Mouse (Mus musculus) limb, embryonic 14.5 days (tissue): ENCODE measurements around the gene Notch1. TPM values are rescaled to one million over a fixed set of nuclear protein-coding genes. Genes with fewer than 3 reads are reported as not detected.
A peak's percentile ranks its signal among the peaks of the same experiment; 100 is the strongest.

Experiments used
- ATAC-seq: fragments of 200-750 bp; cut with Nextera tagmentation; 2 replicates; pipeline ENCODE4 v1.8.0; 2017; ENCODE audit warnings: low read depth, moderate number of reproducible peaks, moderate TSS enrichment; ENCODE audit not compliant: low FRiP score
- DNase-seq: peaks from one replicate; pipeline ENCODE4 v3.0.0-alpha.2; 2015; ENCODE audit warnings: low spot score
- H3K27ac ChIP-seq: fragments of 300-500 bp; sonication (generic); replicated peaks from 2 replicates; pipeline ENCODE4 v1.5.1; 2014; ENCODE audit warnings: low read depth, mild to moderate bottlenecking, low read length, moderate library complexity, mixed read lengths
- H3K27me3 ChIP-seq: fragments of 300-500 bp; sonication (generic); 2 replicates; pipeline ENCODE4 v1.6.1; 2014; ENCODE audit warnings: low read length, mixed read lengths; ENCODE audit not compliant: control insufficient read depth, insufficient read depth
- H3K36me3 ChIP-seq: fragments of 300-500 bp; sonication (generic); 2 replicates; pipeline ENCODE4 v1.6.1; 2014; ENCODE audit warnings: mild to moderate bottlenecking, low read length, moderate library complexity, mixed read lengths; ENCODE audit not compliant: control insufficient read depth, insufficient read depth
- H3K4me1 ChIP-seq: fragments of 300-500 bp; sonication (generic); 2 replicates; pipeline ENCODE4 v1.6.1; 2014; ENCODE audit warnings: antibody characterized with exemption, low read length, mixed read lengths; ENCODE audit not compliant: control insufficient read depth, insufficient read depth
- H3K4me2 ChIP-seq: fragments of 300-500 bp; sonication (generic); replicated peaks from 2 replicates; pipeline ENCODE4 v1.6.1; 2014; ENCODE audit warnings: low read depth, mild to moderate bottlenecking, low read length, moderate library complexity; ENCODE audit not compliant: severe bottlenecking
- H3K4me3 ChIP-seq: fragments of 300-500 bp; sonication (generic); replicated peaks from 2 replicates; pipeline ENCODE4 v1.5.1; 2014; ENCODE audit warnings: low read length
- H3K9ac ChIP-seq: fragments of 300-500 bp; sonication (generic); 2 replicates; pipeline ENCODE4 v1.6.1; 2014; ENCODE audit warnings: mild to moderate bottlenecking, low read depth, low read length, moderate library complexity; ENCODE audit not compliant: severe bottlenecking
- H3K9me3 ChIP-seq: fragments of 300-500 bp; sonication (generic); 2 replicates; pipeline ENCODE4 v1.6.1; 2016; ENCODE audit warnings: low read length; ENCODE audit not compliant: control insufficient read depth
- POLR2A ChIP-seq: fragments of 200-500 bp; IDR thresholded peaks from 2 replicates; pipeline ENCODE4 v1.8.0; 2012; ENCODE audit warnings: inconsistent platforms, mild to moderate bottlenecking, moderate library complexity, borderline replicate concordance; ENCODE audit not compliant: insufficient read depth, insufficient read length; ENCODE audit errors: extremely low read depth
- WGBS: fragments of 180-500 bp; shearing (Covaris S2); extraction: QIAGEN DNeasy Blood & Tissue Kit; methylation state at CpG from one replicate; pipeline ENCODE4 v1.1.7; 2014; 5-methylcytosine and 5-hydroxymethylcytosine counted together
- polyA plus RNA-seq, 2 experiments: library from polyadenylated mRNA; depleted of rRNA in 1 of 2; stranded (reverse) in 1 of 2; unstranded in 1 of 2; fragments of >200 nt; fragmentation: Nextera tagmentation in 1 of 2; extraction: Ambion mirVana in 1 of 2; gene quantifications; 2 replicates each; pipeline versions ENCODE4 v1.2.1 to v1.2.3; 2012 to 2014

Gene Notch1
- polyA plus RNA-seq, 2 experiments = 28.1 to 44.5 TPM

- no peaks in the 10 kb centered on the region for H3K27me3 ChIP-seq
- H3K4me3 ChIP-seq = no peak overlapping the region
- H3K36me3 ChIP-seq = peaks cover 96% of the 10 kb centered on the region
- H3K9ac ChIP-seq = no peak overlapping the region
- H3K9me3 ChIP-seq = no peaks in the 10 kb centered on the region
- no peak for ATAC-seq
- DNase-seq = no peak
- no peaks in the 10 kb centered on the region for H3K4me1 ChIP-seq
- TF ChIP-seq POLR2A = no peak
- WGBS = 83% methylated on average over 13 of the region's 13 CpGs
- H3K4me2 ChIP-seq = no peak overlapping the region
- H3K27ac ChIP-seq = peak overlapping the region; percentile 26; the same call in 1 of the 2 replicates
Observed at GRCm38 (mm10) chr2:26475505-26476430, 40.7 kb downstream of the Notch1 start.

- H3K9ac ChIP-seq = no peak overlapping the region
- 65% methylated on average over 9 of the region's 9 CpGs for WGBS
- ATAC-seq (no peak), DNase-seq (no peak)
- no peak overlapping the region for H3K4me3 ChIP-seq
- peak overlapping the region; percentile 26; the same call in 1 of the 2 replicates for H3K27ac ChIP-seq
- H3K9me3 ChIP-seq = no peaks in the 10 kb centered on the region
- no peak overlapping the region for H3K4me2 ChIP-seq
- peaks cover 96% of the 10 kb centered on the region for H3K36me3 ChIP-seq
- no peak for TF ChIP-seq POLR2A
- no peaks in the 10 kb centered on the region for H3K4me1 ChIP-seq
- H3K27me3 ChIP-seq = no peaks in the 10 kb centered on the region
Observed at GRCm38 (mm10) chr2:26474789-26475504, 41.5 kb downstream of the Notch1 start.

- Histone ChIP-seq H3K27me3 (no peaks in the 10 kb centered on the region), H3K9me3 (no peaks in the 10 kb centered on the region), H3K9ac (no peak overlapping the region), H3K4me2 (no peak overlapping the region), H3K4me1 (no peaks in the 10 kb centered on the region), H3K4me3 (no peak overlapping the region), H3K36me3 (peaks cover 96% of the 10 kb centered on the region), H3K27ac (no peak overlapping the region)
- ATAC-seq (no peak), DNase-seq (no peak)
- TF ChIP-seq POLR2A = no peak
- WGBS = 89% methylated on average over 11 of the region's 11 CpGs
Observed at GRCm38 (mm10) chr2:26472312-26473090, 44.0 kb downstream of the Notch1 start.

GRCm38 (mm10) chr2:26471652-26472285 is 44.7 kb downstream of the Notch1 start:
- 88% methylated on average over 6 of the region's 6 CpGs for WGBS
- Histone ChIP-seq H3K4me1 (no peaks in the 10 kb centered on the region), H3K36me3 (peaks cover 96% of the 10 kb centered on the region), H3K9ac (no peak overlapping the region), H3K4me2 (no peak overlapping the region), H3K9me3 (no peaks in the 10 kb centered on the region), H3K4me3 (no peak overlapping the region), H3K27me3 (no peaks in the 10 kb centered on the region), H3K27ac (no peak overlapping the region)
- DNase-seq (no peak), ATAC-seq (no peak)
- TF ChIP-seq POLR2A = no peak
